Mouse (Mus musculus) liver, adult 2 months (tissue): Measurements from ENCODE around the gene Yrdc. TPM values are rescaled to one million over a fixed set of nuclear protein-coding genes. Genes with fewer than 3 reads are reported as not detected.
A peak's percentile ranks its signal among the peaks of the same experiment; 100 is the strongest.

Source experiments
- DNase-seq: peaks from one replicate; pipeline ENCODE4 v3.0.0-alpha.2; 2011; ENCODE audit warnings: low read depth, low spot score; ENCODE audit errors: extremely low read depth
- H3K27ac ChIP-seq: fragments of 200-500 bp; replicated peaks from 2 replicates; pipeline ENCODE4 v1.5.1; 2012; ENCODE audit warnings: low read depth, mild to moderate bottlenecking, control low read depth, inconsistent platforms, low read length; ENCODE audit not compliant: insufficient read depth
- H3K27me3 ChIP-seq: fragments of 200-500 bp; 2 replicates; pipeline ENCODE4 v1.6.1; 2012; ENCODE audit warnings: mild to moderate bottlenecking, moderate library complexity, low read length, inconsistent platforms; ENCODE audit not compliant: control insufficient read depth, insufficient read depth
- H3K36me3 ChIP-seq: fragments of 200-500 bp; 2 replicates; pipeline ENCODE4 v1.6.1; 2012; ENCODE audit warnings: low read length, inconsistent platforms; ENCODE audit not compliant: control insufficient read depth, insufficient read depth
- H3K4me1 ChIP-seq: fragments of 200-500 bp; 2 replicates; pipeline ENCODE4 v1.6.1; 2011; ENCODE audit warnings: low read length; ENCODE audit not compliant: control insufficient read depth, insufficient read depth
- H3K4me3 ChIP-seq: fragments of 200-500 bp; 2 replicates; pipeline ENCODE4 v1.5.1; 2011; ENCODE audit warnings: low read depth, mild to moderate bottlenecking, control low read depth, low read length, moderate library complexity; ENCODE audit not compliant: insufficient read depth
- H3K79me2 ChIP-seq: fragments of 200-500 bp; 2 replicates; pipeline ENCODE4 v1.6.1; 2012; ENCODE audit warnings: inconsistent platforms, mild to moderate bottlenecking, low read length, moderate library complexity; ENCODE audit not compliant: control insufficient read depth, insufficient read depth
- H3K9ac ChIP-seq: fragments of 200-500 bp; 2 replicates; pipeline ENCODE4 v1.6.1; 2012; ENCODE audit warnings: low read depth, mild to moderate bottlenecking, control low read depth, inconsistent platforms, low read length
- CTCF ChIP-seq: fragments of 200-500 bp; IDR thresholded peaks from 2 replicates; pipeline ENCODE4 v1.5.1; 2011; ENCODE audit warnings: low read depth, low read length, control low read depth
- POLR2A ChIP-seq: fragments of 200-500 bp; IDR thresholded peaks from 2 replicates; pipeline ENCODE4 v1.6.1; 2011; ENCODE audit warnings: low read length, control low read depth; ENCODE audit not compliant: insufficient read depth; ENCODE audit errors: extremely low read depth
- WGBS: fragments of 180-500 bp; shearing (Covaris S2); methylation state at CpG from one replicate; pipeline ENCODE4 v1.1.7; 2018; 5-methylcytosine and 5-hydroxymethylcytosine counted together
- polyA plus RNA-seq: library from polyadenylated mRNA; depleted of rRNA; stranded (reverse); fragments of >200 nt; gene quantifications from 2 replicates; pipeline ENCODE4 v1.2.3, GENCODE M21; 2012
- total RNA-seq: library from RNA; depleted of rRNA; stranded (reverse); fragments of >200 nt; gene quantifications from 2 replicates; pipeline ENCODE4 v1.2.3, GENCODE M21; 2014

Gene Yrdc
- total and polyA plus RNA-seq, 2 experiments: 17.0 to 36.9 TPM

- H3K4me1 ChIP-seq: peaks cover 29% of the 10 kb centered on the region
- H3K27ac ChIP-seq: peak overlapping the region; percentile 87
- no peak overlapping the region for H3K4me3 ChIP-seq
- peaks cover 30% of the 10 kb centered on the region for H3K79me2 ChIP-seq
- no peak overlapping the region for H3K9ac ChIP-seq
- DNase-seq: peak; percentile 83
- no peak for TF ChIP-seq POLR2A
- TF ChIP-seq CTCF: no peak
- H3K36me3 ChIP-seq: peaks cover 15% of the 10 kb centered on the region; the same call in 1 of the 2 replicates
- WGBS: 8% methylated on average over 9 of the region's 9 CpGs
- H3K27me3 ChIP-seq: no peaks in the 10 kb centered on the region
Measured at GRCm38 (mm10) chr4:124809136-124809883, 41.2 kb upstream of the Yrdc start.

- Histone ChIP-seq H3K36me3 (peaks cover 10% of the 10 kb centered on the region; the same call in 1 of the 2 replicates), H3K9ac (no peak overlapping the region)
Measured at GRCm38 (mm10) chr4:124810056-124810455, 40.4 kb upstream of the Yrdc start.

DNA sequence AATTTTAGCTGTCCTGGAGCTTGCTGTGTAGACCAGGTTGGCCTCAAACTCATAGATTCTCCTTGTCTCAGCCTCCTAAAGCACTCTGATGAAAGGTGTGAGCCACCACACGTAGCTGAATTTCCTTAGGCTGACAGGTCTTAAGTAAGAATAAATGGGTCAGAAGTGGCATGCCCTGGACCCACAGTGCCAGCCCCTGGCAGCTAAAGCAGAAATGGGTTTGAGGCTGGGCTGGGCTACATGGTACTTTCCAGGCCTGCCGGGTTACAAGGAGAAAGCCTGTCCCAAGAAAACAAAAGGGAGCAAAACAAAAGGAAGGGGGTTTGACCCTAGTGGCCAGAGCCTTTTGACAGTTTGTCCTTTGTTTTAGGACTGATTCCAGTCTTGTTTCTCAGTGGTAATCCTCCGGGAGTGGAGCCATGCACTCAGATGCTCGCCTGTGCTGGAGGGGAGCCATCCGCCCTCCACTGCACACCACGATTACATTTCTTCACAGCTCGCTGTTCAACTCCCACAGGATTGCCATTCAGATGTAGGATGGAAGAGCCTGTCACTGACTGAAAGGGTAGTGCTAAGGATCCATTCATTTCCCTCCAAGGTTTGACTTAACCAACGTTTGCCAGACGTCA, 39.0 kb upstream of the Yrdc start:
- H3K27me3 ChIP-seq: no peaks in the 10 kb centered on the region
- TF ChIP-seq POLR2A: no peak
- TF ChIP-seq CTCF: no peak
- no peak overlapping the region for H3K27ac ChIP-seq
- no peak overlapping the region for H3K4me3 ChIP-seq
- peaks cover 27% of the 10 kb centered on the region for H3K4me1 ChIP-seq
- 78% methylated on average over 9 of the region's 9 CpGs for WGBS
- no peak for DNase-seq
- H3K79me2 ChIP-seq: peaks cover 34% of the 10 kb centered on the region
- no peak overlapping the region for H3K9ac ChIP-seq
- H3K36me3 ChIP-seq: no peaks in the 10 kb centered on the region

More at GRCm38 (mm10) chr4:124810056-124810455, 40.4 kb upstream of the Yrdc start:
- 16% methylated on average over 7 of the region's 7 CpGs for WGBS
- Histone ChIP-seq H3K27me3 (no peaks in the 10 kb centered on the region), H3K4me1 (peaks cover 29% of the 10 kb centered on the region), H3K4me3 (no peak overlapping the region), H3K27ac (peak overlapping the region; percentile 87), H3K79me2 (peaks cover 29% of the 10 kb centered on the region)
- TF ChIP-seq POLR2A (no peak), CTCF (no peak)
- peak; percentile 88 for DNase-seq

- TF ChIP-seq POLR2A: no peak
- no peak for TF ChIP-seq CTCF
- DNase-seq: peak; percentile 58
- 59% methylated on average over 11 of the region's 11 CpGs for WGBS
- Histone ChIP-seq H3K79me2 (peaks cover 44% of the 10 kb centered on the region), H3K36me3 (peaks cover 1% of the 10 kb centered on the region; the same call in 1 of the 2 replicates), H3K27ac (no peak overlapping the region), H3K9ac (no peak overlapping the region), H3K4me3 (no peak overlapping the region), H3K27me3 (no peaks in the 10 kb centered on the region), H3K4me1 (peaks cover 16% of the 10 kb centered on the region)
Measured at GRCm38 (mm10) chr4:124815901-124816300, 34.6 kb upstream of the Yrdc start.

- peak; percentile 95 for DNase-seq
- Histone ChIP-seq H3K36me3 (peaks cover 10% of the 10 kb centered on the region; the same call in 1 of the 2 replicates), H3K27me3 (no peaks in the 10 kb centered on the region), H3K4me1 (peaks cover 12% of the 10 kb centered on the region), H3K4me3 (no peak overlapping the region), H3K27ac (peak overlapping the region; percentile 54), H3K79me2 (peaks cover 33% of the 10 kb centered on the region; the same call in 1 of the 2 replicates), H3K9ac (no peak overlapping the region)
- 8% methylated on average over 6 of the region's 6 CpGs for WGBS
- TF ChIP-seq POLR2A (no peak), CTCF (no peak)
Measured at GRCm38 (mm10) chr4:124817803-124818202, 32.7 kb upstream of the Yrdc start.
